13 mouse cellular contexts compared by ENCODE assay signal in genomic region chr2:156297653-156298052, GRCm38 (mm10). TPM values are rescaled to one million over a fixed set of nuclear protein-coding genes. Genes with fewer than 3 reads are reported as not detected.
DNase-seq lines count a peak whose midpoint lies in the region; ATAC-seq and TF ChIP-seq lines count a peak whose summit lies in the region.
"Had no signal": no experiment of that assay in that cellular context is flagged by ENCODE, and none has a peak within 500 bp of the region (broad histone marks: within the 10 kb centered on the region; RNA-seq: fewer than 3 reads in every experiment).

No protein-coding gene starts in this region.

- H3K36me3 ChIP-seq in limb, embryonic 14.5 days (ENCODE audit: control insufficient read depth, insufficient read depth, low read length) = peaks cover 86% of the 10 kb centered on the region
- H3K36me3 ChIP-seq in limb, embryonic 10.5 days = peaks cover 94% of the 10 kb centered on the region

- H3K4me2 ChIP-seq in limb, embryonic 14.5 days (replicated peaks; ENCODE audit: low read depth, low read length, severe bottlenecking) = no peak overlapping the region
- H3K4me2 ChIP-seq: forebrain, embryonic 13.5 days; liver, embryonic 13.5 days; midbrain, embryonic 13.5 days had no signal

- intact Hi-C loops in heart, postnatal 10 days (cut with DNase I) = no loop called here

- H3K4me1 ChIP-seq in limb, embryonic 14.5 days (ENCODE audit: control insufficient read depth, insufficient read depth, low read length) = no peaks in the 10 kb centered on the region
- no peaks in the 10 kb centered on the region for H3K4me1 ChIP-seq in limb, embryonic 10.5 days
- H3K4me1 ChIP-seq: forebrain, embryonic 13.5 days; midbrain, embryonic 13.5 days had no signal

- no peaks in the 10 kb centered on the region for H3K9me3 ChIP-seq in limb, embryonic 14.5 days (ENCODE audit: control insufficient read depth, low read length)
- H3K9me3 ChIP-seq in limb, embryonic 10.5 days (replicated peaks) = no peaks in the 10 kb centered on the region
- H3K9me3 ChIP-seq: forebrain, embryonic 13.5 days; liver, embryonic 13.5 days; midbrain, embryonic 13.5 days had no signal

- no peak overlapping the region for H3K9ac ChIP-seq in limb, embryonic 14.5 days (ENCODE audit: low read depth, low read length, severe bottlenecking)
- H3K9ac ChIP-seq: forebrain, embryonic 13.5 days; liver, embryonic 13.5 days; midbrain, embryonic 13.5 days had no signal

- H3K27ac ChIP-seq in limb, embryonic 14.5 days (replicated peaks; ENCODE audit: low read depth, low read length) = no peak overlapping the region
- no peak overlapping the region for H3K27ac ChIP-seq in limb, embryonic 10.5 days
- H3K27ac ChIP-seq: forebrain, embryonic 13.5 days; liver, embryonic 13.5 days; midbrain, embryonic 13.5 days had no signal

- WGBS in limb, embryonic 14.5 days = 76% methylated on average over 3 of the region's 3 CpGs
- 97% methylated on average over 3 of the region's 3 CpGs for WGBS in limb, embryonic 10.5 days

- ATAC-seq in limb, embryonic 14.5 days (ENCODE audit: low FRiP score, low read depth) = peak; percentile 67; the same call in 1 of the 2 replicates
- ATAC-seq: forebrain, embryonic 13.5 days; midbrain, embryonic 13.5 days had no signal

- peak; percentile 53 for DNase-seq in limb, embryonic 14.5 days (ENCODE audit: low spot score)
- DNase-seq in limb, embryonic 10.5 days (ENCODE audit: low spot score) = no peak
- peak; percentile 56 for DNase-seq in heart, adult 8-10 months (ENCODE audit: low spot score)
- peak; percentile 57 to 66 for DNase-seq in heart, postnatal 10 days
- DNase-seq in lung, postnatal 10 days = peak; percentile 48
- DNase-seq in thymus, postnatal 4 days = no peak
- no peak for DNase-seq in frontal cortex, postnatal 10 days (ENCODE audit: low spot score in 2 of 2)
- DNase-seq: layer of hippocampus, postnatal 36 days; liver, embryonic 13.5 days; right cerebral cortex, postnatal 25 days; thymus, adult 2 months had no signal

- TF ChIP-seq POLR2A in limb, embryonic 14.5 days (IDR thresholded peaks at IDR 0.05; ENCODE audit: borderline replicate concordance, extremely low read depth, insufficient read depth, insufficient read length) = no peak

- H3K27me3 ChIP-seq in limb, embryonic 14.5 days (ENCODE audit: control insufficient read depth, insufficient read depth, low read length) = no peaks in the 10 kb centered on the region
- no peaks in the 10 kb centered on the region for H3K27me3 ChIP-seq in limb, embryonic 10.5 days (ENCODE audit: low read depth, poor library complexity, severe bottlenecking)
- H3K27me3 ChIP-seq: forebrain, embryonic 13.5 days; liver, embryonic 13.5 days; midbrain, embryonic 13.5 days had no signal

- no peak overlapping the region for H3K4me3 ChIP-seq in limb, embryonic 14.5 days (replicated peaks; ENCODE audit: low read length)
- no peak overlapping the region for H3K4me3 ChIP-seq in limb, embryonic 10.5 days
- H3K4me3 ChIP-seq: forebrain, embryonic 13.5 days; liver, embryonic 13.5 days; midbrain, embryonic 13.5 days had no signal

RNA-seq across cellular contexts. Expression of gene Cnbd2, which starts 14.4 kb away (rescaled TPM):
- 2.0 and 2.2 TPM in 2 replicates for polyA plus RNA-seq in limb, embryonic 14.5 days (2012; rRNA removed)
- 4.4 and 4.6 TPM in 2 replicates for polyA plus RNA-seq in limb, embryonic 14.5 days (2014; fragmentation: Nextera tagmentation; extraction: Ambion mirVana)
- 2.6 TPM in 2 replicates for polyA plus RNA-seq in limb, embryonic 10.5 days (2016; fragmentation: Nextera tagmentation; extraction: Ambion mirVana)
- 1 to 10 TPM in 1 of 4 experiments, under 1 TPM in 3; 0.60 to 1.1 (median 0.81) TPM for total RNA-seq in heart, adult 8-10 months (2022)
- 1 to 10 TPM in 1 of 2 experiments, under 1 TPM in 1; 0.81 to 1.1 TPM for total RNA-seq in heart, postnatal 10 days (2021)

RNA-seq across cellular contexts. Expression of gene Scand1, which starts 14.9 kb away (rescaled TPM):
- polyA plus RNA-seq in limb, embryonic 14.5 days (2012; rRNA removed) = 97.7 and 144 TPM in 2 replicates
- polyA plus RNA-seq in limb, embryonic 14.5 days (2014; fragmentation: Nextera tagmentation; extraction: Ambion mirVana) = 74.1 and 78.7 TPM in 2 replicates
- polyA plus RNA-seq in limb, embryonic 10.5 days (2016; fragmentation: Nextera tagmentation; extraction: Ambion mirVana) = 53.3 and 61.0 TPM in 2 replicates
- 10 to 100 TPM; 73.0 to 84.3 (median 79.6) TPM for total RNA-seq in heart, adult 8-10 months (2022)
- total RNA-seq in heart, postnatal 10 days (2021) = 10 to 100 TPM; 85.3 to 96.6 TPM

Comparison
In these comparisons a context has a peak if more than half of its experiments do, and no peak if none do; other contexts are left out.
1. DNase-seq: peak in limb, embryonic 14.5 days (single experiment), heart, adult 8-10 months (single experiment), heart, postnatal 10 days (2 of 2) and lung, postnatal 10 days (single experiment); none in limb, embryonic 10.5 days (single experiment), thymus, postnatal 4 days (single experiment) and frontal cortex, postnatal 10 days (0 of 2).